Mouse (Mus musculus): ENCODE measurements around the gene Ppip5k1.

The Ppip5k1 gene

DNA sequence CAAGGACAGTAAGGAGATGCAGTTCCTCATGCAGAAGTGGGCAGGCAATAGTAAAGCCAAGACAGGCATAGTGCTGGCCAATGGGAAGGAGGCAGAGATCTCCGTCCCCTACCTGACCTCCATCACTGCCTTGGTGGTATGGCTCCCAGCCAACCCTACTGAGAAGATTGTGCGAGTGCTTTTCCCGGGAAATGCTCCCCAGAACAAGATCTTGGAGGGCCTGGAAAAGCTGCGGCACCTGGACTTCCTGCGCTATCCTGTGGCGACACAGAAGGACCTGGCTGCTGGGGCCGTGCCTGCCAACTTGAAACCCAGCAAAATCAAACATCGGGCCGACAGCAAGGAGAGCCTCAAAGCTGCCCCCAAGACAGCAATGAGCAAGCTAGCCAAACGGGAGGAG is 55.2 kb downstream of the Ppip5k1 start:
- no peak for ATAC-seq (ENCODE audit: insufficient number of reproducible peaks, low FRiP score, low TSS enrichment)

DNA sequence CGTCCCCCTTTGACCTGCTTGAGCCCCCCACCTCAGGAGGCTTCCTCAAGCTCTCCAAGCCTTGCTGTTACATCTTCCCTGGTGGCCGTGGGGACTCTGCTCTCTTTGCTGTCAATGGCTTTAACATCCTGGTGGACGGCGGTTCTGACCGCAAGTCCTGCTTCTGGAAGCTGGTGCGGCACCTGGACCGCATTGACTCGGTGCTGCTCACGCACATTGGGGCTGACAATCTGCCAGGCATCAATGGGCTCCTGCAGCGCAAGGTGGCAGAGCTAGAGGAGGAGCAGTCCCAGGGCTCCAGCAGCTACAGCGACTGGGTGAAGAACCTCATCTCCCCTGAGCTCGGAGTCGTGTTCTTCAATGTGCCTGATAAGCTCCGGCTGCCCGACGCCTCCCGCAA is 55.7 kb downstream of the Ppip5k1 start:
- ATAC-seq (ENCODE audit: insufficient number of reproducible peaks, low FRiP score, low TSS enrichment) = no peak

DNA sequence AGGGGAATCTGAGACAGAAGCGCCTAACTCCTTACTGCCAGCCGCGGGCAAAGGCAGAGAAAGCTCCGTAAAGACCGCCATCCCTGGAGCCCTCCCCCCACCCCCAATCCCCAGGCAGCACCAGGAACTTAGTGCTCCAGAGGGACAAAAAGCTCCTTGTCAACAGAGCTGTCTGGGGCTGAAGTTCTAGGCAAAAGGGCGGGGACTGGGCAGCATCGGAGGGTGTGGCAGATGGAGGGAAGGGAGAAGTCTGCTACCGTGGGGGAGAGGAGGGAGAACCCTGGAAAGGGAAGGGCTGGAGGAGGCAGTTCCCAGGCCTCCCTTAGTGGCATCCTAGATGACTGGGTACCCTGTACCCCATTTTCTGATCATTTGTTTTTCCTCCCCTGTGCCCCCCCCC is 57.1 kb downstream of the Ppip5k1 start:
- ATAC-seq (ENCODE audit: insufficient number of reproducible peaks, low FRiP score, low TSS enrichment) = no peak

DNA sequence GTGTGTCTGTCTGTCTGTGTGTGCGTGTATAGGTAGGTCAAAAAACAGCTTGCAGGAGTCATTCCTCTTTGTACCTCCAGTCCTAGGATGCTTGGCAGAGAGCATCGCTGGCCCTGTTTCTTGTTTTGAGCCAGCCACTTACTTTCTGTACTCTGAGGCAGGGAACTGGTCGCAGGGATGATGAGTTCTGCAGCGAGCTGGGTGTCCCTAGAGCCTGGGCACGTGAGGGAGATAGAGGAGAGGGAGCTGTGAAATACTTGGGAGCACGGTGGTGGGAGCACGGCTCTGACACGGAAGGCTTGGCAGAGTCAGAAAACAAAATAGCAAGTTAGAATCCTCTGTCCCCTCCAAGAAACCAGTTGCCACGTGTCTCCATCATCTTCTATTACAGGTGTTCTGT is 57.5 kb downstream of the Ppip5k1 start:
- no peak for ATAC-seq (ENCODE audit: insufficient number of reproducible peaks, low FRiP score, low TSS enrichment)

DNA sequence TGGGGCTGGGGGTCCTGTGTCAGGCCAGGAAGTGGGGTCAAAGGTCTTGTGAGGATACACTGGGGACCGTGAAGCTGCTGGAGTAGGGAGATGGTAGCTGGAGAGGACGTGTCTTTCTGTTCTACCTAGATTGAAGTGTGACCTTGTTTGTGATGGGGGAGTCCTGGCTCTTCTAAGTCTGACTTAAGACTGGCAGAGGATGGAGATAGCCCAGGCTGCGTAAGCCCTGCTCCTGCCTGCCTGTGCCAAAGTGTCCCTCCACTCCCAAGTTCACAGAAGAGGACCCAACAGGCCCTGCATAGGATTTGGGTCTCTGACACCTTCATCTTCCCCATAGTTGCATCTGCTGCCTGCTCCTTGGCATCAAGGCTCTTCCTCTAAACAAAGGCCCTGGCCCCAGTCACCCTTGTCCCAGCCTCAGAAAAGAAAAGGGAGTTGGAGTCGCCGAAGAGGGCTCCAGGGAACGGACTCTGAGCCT is 58.4 kb downstream of the Ppip5k1 start:
- ATAC-seq (ENCODE audit: insufficient number of reproducible peaks, low FRiP score, low TSS enrichment) = no peak

DNA sequence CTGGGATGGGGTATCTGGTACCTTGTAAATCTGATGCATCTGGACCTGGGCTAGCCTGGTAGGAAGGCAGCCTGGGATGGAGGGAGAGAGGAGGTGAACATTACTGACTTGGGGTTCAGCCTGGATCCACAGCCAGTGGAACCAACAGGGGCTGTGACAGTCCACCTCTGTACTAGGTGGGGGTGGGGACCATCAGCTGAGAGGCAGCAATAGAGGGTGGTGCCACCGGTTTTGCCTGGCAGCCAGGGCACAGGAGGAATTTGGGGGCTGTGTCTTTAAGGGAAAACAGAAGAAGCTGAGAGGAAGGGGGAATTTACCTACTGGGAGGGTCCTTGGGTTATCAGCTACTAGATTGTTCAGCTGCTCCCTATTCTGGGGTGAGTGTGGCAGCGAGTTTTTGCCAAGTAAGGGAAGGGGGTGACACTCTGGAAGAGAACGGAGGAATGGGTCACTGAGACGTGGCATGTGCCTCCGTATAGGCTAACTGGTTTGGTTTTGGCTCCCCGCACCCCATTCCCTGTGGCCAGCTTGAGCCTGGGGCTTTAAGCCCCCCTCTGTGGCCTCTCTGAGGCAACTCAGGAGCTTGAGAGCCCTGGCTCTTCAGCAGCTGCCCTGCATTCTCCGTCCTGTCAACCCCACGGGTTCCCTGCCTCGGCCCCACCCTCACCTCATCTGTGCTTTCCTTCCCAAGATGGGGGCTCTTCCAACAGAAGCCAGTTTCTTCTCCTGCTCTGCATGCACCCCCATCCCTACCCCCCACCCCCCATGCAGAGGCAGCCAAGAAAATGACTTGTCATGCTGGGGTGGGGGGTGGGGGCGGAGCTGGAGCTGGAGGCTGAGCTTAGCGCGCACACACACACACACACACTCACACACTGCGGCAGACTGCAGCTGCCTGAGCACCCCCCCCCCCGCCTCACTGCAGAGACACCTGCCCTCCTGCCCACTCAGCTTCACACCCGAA is 59.3 kb downstream of the Ppip5k1 start:
- ATAC-seq (ENCODE audit: insufficient number of reproducible peaks, low FRiP score, low TSS enrichment) = no peak; the same call in 1 of the 2 replicates

DNA sequence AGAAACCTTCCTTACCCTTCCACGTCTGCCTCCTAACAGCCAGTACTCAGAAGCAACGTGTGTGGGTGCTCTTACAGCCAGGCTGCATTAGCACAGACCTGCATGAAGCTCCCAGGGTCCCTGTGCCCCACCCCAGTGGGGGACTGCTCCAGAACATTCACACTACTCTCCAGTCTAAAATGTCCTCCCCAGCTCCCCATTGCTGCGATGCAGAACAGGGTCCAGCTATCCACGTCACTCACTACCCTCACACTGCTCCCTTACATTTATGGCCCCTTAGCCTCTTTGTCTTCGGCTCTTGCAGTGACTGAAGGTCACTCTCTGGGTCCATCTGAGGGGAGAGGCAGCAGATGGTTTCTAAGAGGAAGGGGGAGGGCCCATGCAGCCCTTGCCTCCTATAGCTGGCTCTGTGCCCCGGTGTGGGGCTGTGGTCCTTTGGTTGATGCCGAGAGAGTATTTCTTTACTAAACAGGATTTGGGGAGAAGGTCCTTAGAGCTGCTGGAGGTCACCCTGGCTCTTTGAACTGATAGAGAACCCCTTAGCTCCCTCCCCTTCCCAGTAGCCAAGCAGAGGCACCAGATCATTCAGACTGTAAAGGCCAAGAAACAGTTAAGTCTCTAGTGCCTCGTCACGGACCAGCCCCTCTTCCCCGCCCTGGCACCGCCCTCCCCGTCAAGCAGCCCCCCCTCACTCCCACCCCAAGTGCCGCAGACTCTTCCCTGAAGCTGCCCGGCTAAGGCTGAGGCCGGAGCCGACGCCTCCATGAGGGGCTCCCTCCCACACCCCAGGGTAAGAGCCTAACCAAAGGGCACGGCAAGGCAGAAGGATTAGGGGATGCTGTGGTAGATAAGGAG is 60.2 kb downstream of the Ppip5k1 start:
- peak; percentile 51 for ATAC-seq (ENCODE audit: insufficient number of reproducible peaks, low FRiP score, low TSS enrichment)

DNA sequence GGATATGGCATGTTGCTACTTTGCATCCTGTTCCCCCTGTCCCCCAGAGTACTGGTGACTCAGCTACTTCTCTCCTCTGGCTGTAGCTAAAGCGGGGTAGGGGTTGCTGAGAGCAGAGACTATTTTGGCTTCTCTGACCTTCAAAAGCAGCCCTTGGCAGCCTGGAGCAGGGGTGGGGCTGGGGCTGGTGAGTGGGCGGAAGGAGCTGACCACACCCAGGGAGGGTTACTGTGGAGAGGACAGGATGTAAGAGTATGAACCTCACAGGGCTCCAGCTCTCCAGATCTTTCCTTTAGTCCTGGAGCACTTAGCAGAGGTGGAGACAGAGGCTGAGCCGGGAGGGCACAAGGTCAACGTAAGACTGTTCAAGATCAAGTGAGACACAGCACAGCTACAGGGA is 61.0 kb downstream of the Ppip5k1 start:
- ATAC-seq (ENCODE audit: insufficient number of reproducible peaks, low FRiP score, low TSS enrichment) = no peak

DNA sequence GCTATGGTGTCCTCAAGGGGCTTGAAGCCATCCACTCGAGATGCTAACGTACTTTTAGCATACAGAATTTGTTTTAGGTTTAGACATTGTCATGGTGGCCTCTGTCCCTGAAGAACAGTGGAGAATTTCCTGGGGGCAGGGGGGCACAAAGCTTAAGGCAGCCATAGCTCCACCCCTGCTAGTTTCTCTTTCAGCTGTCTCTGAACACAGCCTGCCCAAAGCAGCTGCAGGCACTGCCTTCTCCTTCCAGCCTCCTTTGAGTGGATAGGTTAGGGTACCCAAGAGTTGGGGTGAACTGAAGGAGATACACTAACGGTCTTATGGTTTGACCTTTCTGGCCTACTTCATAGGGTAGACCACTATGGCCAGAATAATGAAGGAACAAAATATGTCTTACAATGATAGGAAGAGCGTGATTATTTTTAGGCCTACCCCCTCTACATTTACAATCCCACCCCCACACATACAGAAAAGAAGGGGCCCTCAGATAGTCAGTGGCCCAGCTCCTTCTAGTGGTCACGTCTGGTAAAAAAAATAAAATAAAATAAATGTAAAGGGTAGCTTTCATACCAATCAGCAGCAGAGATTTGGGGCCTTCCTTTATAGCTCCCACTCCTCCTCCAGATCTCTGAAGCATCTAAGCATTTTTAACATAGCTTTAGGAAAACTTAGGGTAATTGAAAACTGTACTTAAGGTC is 62.7 kb downstream of the Ppip5k1 start:
- ATAC-seq (ENCODE audit: insufficient number of reproducible peaks, low FRiP score, low TSS enrichment) = no peak

DNA sequence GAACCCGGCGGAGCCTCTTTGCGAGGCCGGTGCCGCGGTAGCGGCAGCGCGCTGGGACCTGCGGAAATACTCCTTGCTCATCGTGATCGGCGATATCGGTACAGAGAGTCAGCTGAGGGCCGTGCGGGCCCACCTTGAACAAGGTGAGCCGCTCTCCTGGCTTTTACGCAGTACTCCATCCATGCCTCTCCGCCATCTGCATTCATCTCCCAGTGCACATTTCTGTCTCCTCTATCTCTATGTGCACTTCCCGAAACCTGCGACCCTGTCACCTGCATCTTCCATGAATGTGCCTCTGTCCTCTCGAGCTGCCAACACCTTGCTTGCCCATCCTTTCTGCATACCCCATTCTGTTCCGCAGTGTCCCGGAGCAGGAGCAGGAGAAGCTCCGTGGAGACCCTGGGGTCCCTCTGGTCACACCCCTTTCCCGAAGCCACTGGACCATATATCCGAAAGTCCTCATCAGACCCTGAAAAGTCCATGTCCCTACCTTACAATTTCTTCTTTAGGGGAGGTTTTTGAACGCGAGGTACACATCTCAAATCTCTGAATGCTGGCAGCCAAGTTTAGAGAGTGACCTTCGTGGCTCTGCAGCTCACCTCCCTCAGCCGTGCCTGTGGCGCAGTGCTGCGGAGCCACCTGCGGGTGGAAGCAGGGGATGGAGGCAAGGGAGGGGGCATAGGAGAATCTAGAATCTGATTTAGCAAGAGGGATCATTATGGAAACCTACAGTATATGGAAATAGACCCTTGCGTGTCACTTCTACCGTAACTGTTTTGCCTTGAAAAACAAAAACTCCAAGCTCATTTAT is 65.3 kb downstream of the Ppip5k1 start:
- ATAC-seq (ENCODE audit: insufficient number of reproducible peaks, low FRiP score, low TSS enrichment) = peak; percentile 22; the same call in 1 of the 2 replicates

DNA sequence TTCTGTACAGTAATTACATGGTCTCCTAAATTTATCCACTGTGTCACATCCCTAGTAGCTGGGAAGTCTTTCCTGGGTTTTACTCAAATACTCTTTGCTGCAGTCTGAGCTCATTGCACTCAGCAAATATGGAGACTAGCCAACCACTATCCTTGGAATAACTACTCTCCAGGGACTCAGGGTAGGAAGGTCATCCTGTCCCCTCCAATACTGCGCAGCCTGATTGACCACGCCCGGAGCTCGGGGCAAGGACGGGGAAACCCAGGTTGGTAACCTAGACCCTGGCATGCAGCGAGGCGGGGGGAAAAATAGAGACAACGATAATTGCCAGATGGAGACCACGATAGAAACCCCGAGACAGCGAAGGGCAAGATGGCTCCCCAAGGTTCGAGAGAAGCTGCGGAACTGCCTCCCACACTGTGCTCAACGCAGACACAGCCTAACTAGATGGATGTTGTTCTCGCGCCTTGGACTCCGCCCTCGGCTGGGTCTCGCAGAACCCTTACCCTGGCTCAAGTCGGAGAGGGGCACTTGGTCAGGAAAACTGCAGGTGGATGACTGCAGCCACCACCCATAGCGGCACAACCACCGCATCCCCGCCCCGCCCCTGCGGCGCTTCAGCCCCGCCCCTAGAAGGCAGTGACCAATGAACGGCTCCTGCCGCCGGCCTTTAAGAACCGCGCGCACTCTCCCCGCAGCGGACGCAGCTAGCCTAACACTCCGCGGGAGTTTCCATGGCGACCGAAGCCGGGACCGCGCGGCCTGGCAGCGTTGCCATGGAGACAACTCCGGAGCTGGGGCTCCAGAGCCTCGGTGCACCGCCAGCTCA is 66.1 kb downstream of the Ppip5k1 start, which contains the start of gene Map1a:
Map1a (plus strand) TSS at position 700 of the 829 bp plus-strand sequence.
- ATAC-seq (ENCODE audit: insufficient number of reproducible peaks, low FRiP score, low TSS enrichment) = peak; percentile 94

DNA sequence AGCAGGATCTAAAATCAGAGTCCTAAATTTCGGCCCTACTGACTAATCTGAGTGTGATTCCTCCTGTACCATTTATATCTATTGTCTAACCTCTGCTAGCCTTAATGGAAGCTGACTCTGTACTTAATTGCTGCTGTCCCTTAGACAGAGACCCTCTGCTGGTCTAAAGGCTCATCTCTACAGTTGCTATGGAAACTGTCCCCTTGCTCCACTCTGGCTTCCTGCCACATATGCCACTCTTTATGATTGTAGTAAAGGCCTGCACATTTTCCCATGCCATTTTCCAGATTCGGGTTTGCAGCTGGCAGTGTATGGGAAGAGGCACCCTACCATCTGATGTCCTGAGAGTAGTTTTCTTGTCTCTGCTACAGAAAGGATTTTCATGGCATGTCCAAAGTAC is 67.3 kb downstream of the Ppip5k1 start:
- no peak for ATAC-seq (ENCODE audit: insufficient number of reproducible peaks, low FRiP score, low TSS enrichment)

DNA sequence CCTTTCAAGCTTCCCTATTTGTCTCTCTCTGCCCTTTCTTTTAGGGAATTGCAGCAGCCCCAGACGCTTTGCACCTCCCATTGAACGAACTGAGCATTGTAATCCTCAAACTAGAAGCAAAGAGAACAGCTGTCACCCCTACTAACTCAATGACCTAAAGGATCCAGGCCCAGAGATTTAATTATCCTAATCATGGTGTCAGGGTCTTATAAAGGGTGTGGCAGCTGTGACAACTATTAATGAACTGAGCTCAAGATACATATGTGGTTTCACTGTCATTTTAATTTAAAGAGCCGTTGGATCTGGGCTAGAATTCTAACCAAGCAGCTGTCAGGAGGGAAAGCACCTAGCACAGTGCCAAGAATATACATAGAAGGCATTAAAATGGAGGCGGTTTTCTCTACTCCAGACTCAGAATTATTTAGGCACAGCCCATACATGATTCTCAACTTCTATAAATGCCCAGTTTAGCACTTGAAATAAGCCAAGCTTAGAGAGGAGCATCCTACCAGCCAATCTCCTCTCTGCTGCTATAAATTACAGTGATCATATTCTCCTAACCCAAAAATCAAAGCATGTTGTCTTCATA is 83.2 kb downstream of the Ppip5k1 start:
- ATAC-seq (ENCODE audit: insufficient number of reproducible peaks, low FRiP score, low TSS enrichment) = no peak

DNA sequence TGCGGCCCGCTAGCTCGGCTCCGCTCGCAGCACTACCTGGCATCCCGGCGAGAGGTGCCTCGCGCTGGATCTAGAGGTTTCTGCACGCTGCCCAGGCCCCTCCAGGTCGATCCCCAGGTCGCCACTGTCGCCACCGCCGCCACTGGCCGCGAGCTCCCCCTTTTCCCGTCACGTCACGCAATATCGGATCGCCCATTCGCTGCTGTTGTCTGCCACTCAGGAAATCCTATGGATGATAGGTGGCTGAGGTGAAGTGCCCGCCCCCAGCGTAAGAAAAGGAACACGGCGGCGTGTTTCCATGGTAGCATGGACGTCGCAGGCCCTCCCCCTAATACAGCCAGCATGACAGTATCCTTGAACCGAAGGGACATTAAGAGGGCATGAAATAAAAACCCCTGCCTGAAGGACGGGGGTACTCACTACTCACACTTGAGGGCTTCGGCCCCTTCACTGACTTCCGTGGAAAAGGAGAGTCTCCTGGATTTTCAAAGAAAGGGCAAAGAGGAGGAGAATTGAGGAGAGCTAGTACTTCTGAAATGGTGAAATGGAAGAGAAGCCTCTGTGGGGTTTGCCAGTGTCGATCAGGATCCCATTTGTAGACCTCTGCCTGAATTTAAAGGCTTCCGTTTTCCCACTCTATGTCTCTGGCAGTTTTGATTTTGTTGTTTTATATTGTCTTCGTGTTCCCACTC is 83.8 kb downstream of the Ppip5k1 start, which contains the start of gene Trp53bp1:
Trp53bp1 (minus strand) TSS at position 172 of the 692 bp plus-strand sequence.
- ATAC-seq (ENCODE audit: insufficient number of reproducible peaks, low FRiP score, low TSS enrichment) = peak; percentile 100

DNA sequence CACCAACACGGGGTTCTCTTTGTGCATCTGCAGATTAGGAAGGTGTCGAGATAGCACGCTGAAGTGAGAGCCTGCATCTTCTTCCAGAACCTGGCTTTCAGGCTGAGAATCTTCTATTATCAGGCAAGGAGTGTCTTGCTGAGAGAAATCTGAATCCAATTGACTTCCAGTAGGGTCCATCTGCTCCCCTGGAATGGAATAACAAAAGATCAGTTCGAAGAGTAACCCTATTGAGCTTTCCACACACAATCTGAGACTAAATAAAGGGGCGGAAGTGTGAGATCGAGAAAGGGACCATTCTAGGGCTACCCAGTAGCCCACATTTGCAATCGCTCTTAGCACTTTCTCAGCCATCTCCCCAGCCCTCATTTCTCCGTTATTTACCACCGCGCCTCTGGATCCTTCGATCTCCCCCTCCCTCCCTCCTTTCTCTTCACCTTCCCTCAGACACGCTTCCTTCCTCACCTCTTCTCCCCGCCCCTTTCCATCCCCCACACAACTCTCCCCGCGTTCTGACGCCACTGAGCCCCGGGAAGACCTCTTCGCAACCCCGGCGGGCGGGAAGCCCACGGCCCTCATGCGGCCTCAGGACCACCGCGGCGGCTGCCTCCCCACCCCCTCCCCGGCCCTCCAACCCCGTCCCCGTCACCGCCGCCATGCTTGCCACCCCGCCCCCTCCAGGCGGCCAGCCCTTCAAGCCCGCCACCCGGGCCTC is 84.5 kb downstream of the Ppip5k1 start:
- peak; percentile 49; the same call in 1 of the 2 replicates for ATAC-seq (ENCODE audit: insufficient number of reproducible peaks, low FRiP score, low TSS enrichment)

DNA sequence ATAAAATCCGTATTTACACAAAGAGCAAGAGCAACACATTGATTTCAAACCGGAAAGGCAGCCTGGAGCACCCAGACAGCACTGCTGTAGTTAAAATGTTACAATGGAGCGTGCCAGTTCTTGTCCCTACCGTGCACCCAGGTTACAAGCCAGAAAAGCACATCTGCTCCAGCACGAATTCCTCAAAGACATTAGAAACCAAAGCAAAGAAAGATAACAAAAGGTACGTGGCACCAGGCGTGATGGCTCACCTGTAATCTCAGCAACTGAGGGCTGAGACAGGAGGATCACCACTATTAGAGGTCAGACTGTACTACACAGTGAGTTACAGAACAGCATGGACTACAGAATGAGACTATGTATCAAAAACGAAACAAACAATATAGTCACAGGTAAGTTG is 86.8 kb downstream of the Ppip5k1 start:
- ATAC-seq (ENCODE audit: insufficient number of reproducible peaks, low FRiP score, low TSS enrichment) = no peak
